Mouse (Mus musculus) testis, adult 2 months (tissue): ENCODE measurements around the gene Sema6b.

Experiments
- CTCF ChIP-seq: fragments of 200-500 bp; IDR thresholded peaks from 2 replicates; pipeline ENCODE4 v1.5.1; 2012; ENCODE audit warnings: low read depth, mild to moderate bottlenecking, inconsistent platforms, low read length, moderate library complexity; ENCODE audit not compliant: control insufficient read depth, insufficient read depth, insufficient replicate concordance
- POLR2A ChIP-seq: fragments of 200-500 bp; IDR thresholded peaks from 2 replicates; pipeline ENCODE4 v1.6.1; 2012; ENCODE audit warnings: low read depth, mild to moderate bottlenecking, inconsistent platforms, low read length, moderate library complexity; ENCODE audit not compliant: control insufficient read depth

DNA sequence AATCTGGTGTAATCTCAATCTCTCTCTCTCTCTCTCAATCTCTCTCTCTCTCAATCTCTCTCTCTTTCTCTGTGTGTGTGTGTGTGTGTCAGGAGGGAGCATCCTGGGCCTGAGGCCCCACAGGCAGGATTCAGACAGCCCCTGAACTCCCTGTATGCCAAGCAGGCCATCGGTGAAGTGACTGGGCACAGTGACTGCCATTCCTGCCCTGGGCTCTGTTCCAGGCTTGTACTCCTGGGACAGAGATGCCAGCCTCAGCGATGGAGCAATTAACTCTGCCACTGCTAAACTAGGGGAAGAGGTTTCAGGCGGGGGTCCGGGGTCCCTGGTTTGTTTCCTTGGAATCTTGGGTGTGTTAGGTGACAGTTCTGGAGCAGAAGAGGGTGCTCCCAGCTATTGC, 29.6 kb downstream of the Sema6b start:
- TF ChIP-seq CTCF: no peak
- TF ChIP-seq POLR2A: no peak
